Mouse (Mus musculus) CH12.LX (cell line): ENCODE measurements at regions not wholly inside any gene's neighbourhood (a gene's known extent, or its start where the extent isn't known, plus 50 kb on each side); places are given as distances from the start of the nearest gene placed in this dataset.

ENCODE experiments used
- DNase-seq: peaks from one replicate; pipeline ENCODE4 v3.0.0-alpha.2; 2013; ENCODE audit errors: extremely low read depth
- H3K27ac ChIP-seq: 2 replicates; pipeline ENCODE4 v1.5.1; 2012; ENCODE audit warnings: low read depth, mild to moderate bottlenecking, control low read depth, moderate library complexity; ENCODE audit not compliant: insufficient read depth
- H3K27me3 ChIP-seq: replicated peaks from 2 replicates; pipeline ENCODE3; 2012; ENCODE audit warnings: inconsistent platforms
- H3K36me3 ChIP-seq, 2 experiments: replicated peaks in 1 of 2; 2 replicates each; pipeline versions ENCODE3 to v1.6.1; 2012; ENCODE audit warnings: inconsistent platforms in 1 of 2, low read length in 1 of 2, mild to moderate bottlenecking in 1 of 2, mixed read lengths in 1 of 2, moderate library complexity in 1 of 2; ENCODE audit not compliant: control insufficient read depth in 1 of 2, insufficient read depth in 1 of 2
- H3K4me1 ChIP-seq, 2 experiments: 2 replicates each; pipeline ENCODE4 v1.6.1; 2012; ENCODE audit warnings: inconsistent platforms in 1 of 2, moderate library complexity in 1 of 2; ENCODE audit not compliant: insufficient read depth in 2 of 2, control insufficient read depth in 1 of 2
- H3K4me2 ChIP-seq: 2 replicates; pipeline ENCODE4 v1.6.1; 2012; ENCODE audit warnings: low read depth, mild to moderate bottlenecking, control low read depth; ENCODE audit not compliant: poor library complexity, insufficient read depth, severe bottlenecking
- H3K4me3 ChIP-seq, 3 experiments: fragments of 150-350 bp in 1 of 3; sonication (generic) in 1 of 3; replicated peaks in 1 of 3; 2 replicates each; pipeline versions ENCODE3 to v1.5.1; 2011 to 2012; ENCODE audit warnings: low read depth in 2 of 3, low read length in 2 of 3, mild to moderate bottlenecking in 2 of 3, moderate library complexity in 2 of 3, control low read depth in 1 of 3, improper control_type of control experiment in 1 of 3, inconsistent platforms in 1 of 3, mixed read lengths in 1 of 3; ENCODE audit not compliant: poor library complexity in 1 of 3
- H3K79me2 ChIP-seq: replicated peaks from 2 replicates; pipeline ENCODE4 v1.6.1; 2012; ENCODE audit warnings: mild to moderate bottlenecking, moderate library complexity; ENCODE audit not compliant: control insufficient read depth, poor library complexity, insufficient read depth, severe bottlenecking; ENCODE audit errors: extremely low read depth
- H3K9ac ChIP-seq: 2 replicates; pipeline ENCODE4 v1.6.1; 2012; ENCODE audit warnings: low read depth, mild to moderate bottlenecking, control low read depth, moderate library complexity; ENCODE audit not compliant: insufficient read depth
- H3K9me3 ChIP-seq: replicated peaks from 2 replicates; pipeline ENCODE3; 2012; ENCODE audit warnings: low read length, inconsistent platforms, mixed read lengths
- CHD1 ChIP-seq: IDR thresholded peaks from 2 replicates; pipeline ENCODE4 v1.6.1; 2012; ENCODE audit warnings: low read depth, low read length, improper control_type of control experiment, inconsistent platforms
- CTCF ChIP-seq, 2 experiments: IDR thresholded peaks in 1 of 2; conservative IDR thresholded peaks in 1 of 2; 2 replicates each; pipeline ENCODE4 v1.5.1; 2011 to 2012; ENCODE audit warnings: low read depth in 2 of 2, low read length in 2 of 2, improper control_type of control experiment in 1 of 2, inconsistent platforms in 1 of 2, mild to moderate bottlenecking in 1 of 2, moderate library complexity in 1 of 2
- E2F4 ChIP-seq: IDR thresholded peaks from 2 replicates; pipeline ENCODE4 v1.6.1; 2011; ENCODE audit warnings: low read depth, low read length, improper control_type of control experiment; ENCODE audit not compliant: insufficient replicate concordance
- ETS1 ChIP-seq: conservative IDR thresholded peaks from 2 replicates; pipeline ENCODE4 v1.6.1; 2012; ENCODE audit warnings: low read depth, mild to moderate bottlenecking, inconsistent platforms, low read length, improper control_type of control experiment, moderate library complexity
- GABPA ChIP-seq: IDR thresholded peaks from 2 replicates; pipeline ENCODE4 v1.6.1; 2012; ENCODE audit warnings: low read depth, low read length, improper control_type of control experiment, inconsistent platforms; ENCODE audit not compliant: insufficient replicate concordance
- IRF4 ChIP-seq: IDR thresholded peaks from 2 replicates; pipeline ENCODE4 v1.6.1; 2014; ENCODE audit warnings: low read depth, mild to moderate bottlenecking, inconsistent platforms, low read length, improper control_type of control experiment
- MAFK ChIP-seq: IDR thresholded peaks from 2 replicates; pipeline ENCODE4 v1.6.1; 2011; ENCODE audit warnings: low read length, improper control_type of control experiment; ENCODE audit not compliant: insufficient replicate concordance
- MAZ ChIP-seq: IDR thresholded peaks from 2 replicates; pipeline ENCODE4 v1.6.1; 2012; ENCODE audit warnings: low read depth, mild to moderate bottlenecking, inconsistent platforms, low read length, improper control_type of control experiment, moderate library complexity
- MXI1 ChIP-seq: IDR thresholded peaks from 2 replicates; pipeline ENCODE4 v1.6.1; 2011; ENCODE audit warnings: mild to moderate bottlenecking, low read depth, low read length, improper control_type of control experiment
- MYC ChIP-seq: IDR thresholded peaks from 2 replicates; pipeline ENCODE4 v1.6.1; 2011; ENCODE audit warnings: low read depth, mild to moderate bottlenecking, improper control_type of control experiment, low read length
- NELFE ChIP-seq: IDR thresholded peaks from 2 replicates; pipeline ENCODE4 v1.6.1; 2011; ENCODE audit warnings: low read depth, low read length, improper control_type of control experiment
- POLR2A ChIP-seq: IDR thresholded peaks from 2 replicates; pipeline ENCODE4 v1.6.1; 2011; ENCODE audit warnings: low read depth, mild to moderate bottlenecking, improper control_type of control experiment, low read length
- POLR2AphosphoS2 ChIP-seq: IDR thresholded peaks from 2 replicates; pipeline ENCODE4 v1.6.1; 2011; ENCODE audit warnings: low read depth, low read length, improper control_type of control experiment
- RAD21 ChIP-seq: IDR thresholded peaks from 2 replicates; pipeline ENCODE4 v1.6.1; 2011; ENCODE audit warnings: low read depth, mild to moderate bottlenecking, low read length, improper control_type of control experiment, moderate library complexity
- TBP ChIP-seq: conservative IDR thresholded peaks from 2 replicates; pipeline ENCODE4 v1.6.1; 2011; ENCODE audit warnings: low read depth, low read length, improper control_type of control experiment
- TCF12 ChIP-seq: IDR thresholded peaks from 2 replicates; pipeline ENCODE4 v1.6.1; 2014; ENCODE audit warnings: low read depth, mild to moderate bottlenecking, inconsistent platforms, low read length, improper control_type of control experiment
- UBTF ChIP-seq: IDR thresholded peaks from 2 replicates; pipeline ENCODE4 v1.6.1; 2012; ENCODE audit warnings: low read depth, mild to moderate bottlenecking, inconsistent platforms, low read length, improper control_type of control experiment, moderate library complexity
- USF1 ChIP-seq: IDR thresholded peaks from 2 replicates; pipeline ENCODE4 v1.6.1; 2014; ENCODE audit warnings: low read depth, mild to moderate bottlenecking, inconsistent platforms, low read length, improper control_type of control experiment
- ZMIZ1 ChIP-seq: IDR thresholded peaks from 2 replicates; pipeline ENCODE4 v1.6.1; 2012; ENCODE audit warnings: low read depth, mild to moderate bottlenecking, inconsistent platforms, low read length, improper control_type of control experiment
- dilution Hi-C: fragments of 300-500 bp; cut with MboI; formaldehyde crosslinking; loops from 2 replicates; pipeline ENCODE4 v1.14.3; 2020; ENCODE audit warnings: low sequenced_read_pairs; ENCODE audit not compliant: extremely low pct_unique_long_range_greater_than_20kb, extremely low pct_ligation_motif_present
- in situ Hi-C: fragments of 300-500 bp; cut with MboI; formaldehyde crosslinking; loops from 3 replicates; pipeline ENCODE4 v1.14.3; 2019; ENCODE audit warnings: low sequenced_read_pairs, low pct_ligation_motif_present, low pct_unique_long_range_greater_than_20kb, mixed read lengths

- peak; percentile 48 for DNase-seq
- in situ Hi-C loops, result no loop called here
- H3K9ac ChIP-seq, result no peak overlapping the region
- TF ChIP-seq MAZ, result no peak
- TF ChIP-seq MAFK, result no peak
- TF ChIP-seq E2F4, result no peak
- no peak for TF ChIP-seq TBP
- no peak for TF ChIP-seq CTCF (conservative IDR thresholded peaks at IDR 0.05 in 1 of 2, IDR thresholded peaks at IDR 0.05 in 1 of 2; ENCODE audit: low read depth in 2 of 2, low read length in 2 of 2)
- TF ChIP-seq RAD21, result no peak
- TF ChIP-seq NELFE, result no peak
- TF ChIP-seq CHD1, result no peak
- TF ChIP-seq USF1, result no peak
- no peak for TF ChIP-seq TCF12
- no peak for TF ChIP-seq MYC
- peaks cover 5 to 11% of the 10 kb centered on the region in 2 experiments for H3K4me1 ChIP-seq
- no peaks in the 10 kb centered on the region for H3K9me3 ChIP-seq
- no peaks in the 10 kb centered on the region for H3K36me3 ChIP-seq
- H3K27me3 ChIP-seq, result peaks cover 1% of the 10 kb centered on the region
- H3K4me2 ChIP-seq, result no peak overlapping the region
- H3K4me3 ChIP-seq, result no peak overlapping the region
- no peaks in the 10 kb centered on the region for H3K79me2 ChIP-seq
- H3K27ac ChIP-seq, result no peak overlapping the region
- dilution Hi-C loops, result no loop called here
Measured at GRCm38 (mm10) chr9:89831855-89832254, 77.9 kb upstream of the Rasgrf1 start.

GRCm38 (mm10) chr9:89828156-89828555, 81.6 kb upstream of the Rasgrf1 start:
- TF ChIP-seq ETS1, result no peak
- TF ChIP-seq ZMIZ1, result no peak
- TF ChIP-seq CTCF (conservative IDR thresholded peaks at IDR 0.05 in 1 of 2, IDR thresholded peaks at IDR 0.05 in 1 of 2; ENCODE audit: low read depth in 2 of 2, low read length in 2 of 2), result no peak
- TF ChIP-seq IRF4, result no peak
- TF ChIP-seq E2F4, result no peak
- TF ChIP-seq UBTF, result no peak
- no peak for TF ChIP-seq POLR2A
- TF ChIP-seq TCF12, result no peak
- no peak for TF ChIP-seq POLR2AphosphoS2
- TF ChIP-seq MXI1, result no peak
- no peak for TF ChIP-seq GABPA
- Histone ChIP-seq H3K79me2 (no peaks in the 10 kb centered on the region), H3K27ac (no peak overlapping the region), H3K36me3 (no peaks in the 10 kb centered on the region), H3K4me2 (no peak overlapping the region), H3K4me1 (peaks cover 7 to 17% of the 10 kb centered on the region in 2 experiments), H3K27me3 (peaks cover under 1% of the 10 kb centered on the region), H3K4me3 (no peak overlapping the region), H3K9me3 (no peaks in the 10 kb centered on the region), H3K9ac (no peak overlapping the region)
- DNase-seq, result no peak
- dilution Hi-C loops (no loop called here), in situ Hi-C loops (loop anchor here (5.0 kb wide), 2 partner anchors 139 to 239 kb away; no protein-coding TSS in a partner anchor)
